Mouse (Mus musculus): ENCODE data around the gene Tns1.

Tns1 gene

DNA sequence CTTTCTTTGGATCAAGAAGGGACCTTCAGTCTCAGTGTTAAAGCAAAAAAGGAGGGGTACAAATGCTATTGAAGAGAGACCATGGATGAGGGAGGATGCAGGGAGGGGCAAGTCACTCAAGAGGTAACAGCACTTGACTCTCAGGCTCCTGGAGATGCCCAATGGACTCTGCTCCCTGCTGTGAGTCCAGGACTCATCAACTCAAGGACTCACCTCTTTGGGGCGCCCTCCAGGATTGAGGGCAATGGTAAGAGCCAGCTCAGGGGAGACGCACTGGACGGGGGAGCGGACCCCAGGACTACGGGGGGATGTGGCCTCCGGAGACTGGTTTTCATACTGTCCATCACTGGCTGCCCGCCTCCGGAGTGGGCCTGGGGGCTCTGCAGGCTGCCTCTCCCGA, 182.6 kb downstream of the Tns1 start:
- CTCF ChIA-PET = interaction anchor here in 1 of 4 experiments (0.7 kb wide), 1 partner anchor 9 kb away, joined by 3 read pairs; no protein-coding TSS in a partner anchor

DNA sequence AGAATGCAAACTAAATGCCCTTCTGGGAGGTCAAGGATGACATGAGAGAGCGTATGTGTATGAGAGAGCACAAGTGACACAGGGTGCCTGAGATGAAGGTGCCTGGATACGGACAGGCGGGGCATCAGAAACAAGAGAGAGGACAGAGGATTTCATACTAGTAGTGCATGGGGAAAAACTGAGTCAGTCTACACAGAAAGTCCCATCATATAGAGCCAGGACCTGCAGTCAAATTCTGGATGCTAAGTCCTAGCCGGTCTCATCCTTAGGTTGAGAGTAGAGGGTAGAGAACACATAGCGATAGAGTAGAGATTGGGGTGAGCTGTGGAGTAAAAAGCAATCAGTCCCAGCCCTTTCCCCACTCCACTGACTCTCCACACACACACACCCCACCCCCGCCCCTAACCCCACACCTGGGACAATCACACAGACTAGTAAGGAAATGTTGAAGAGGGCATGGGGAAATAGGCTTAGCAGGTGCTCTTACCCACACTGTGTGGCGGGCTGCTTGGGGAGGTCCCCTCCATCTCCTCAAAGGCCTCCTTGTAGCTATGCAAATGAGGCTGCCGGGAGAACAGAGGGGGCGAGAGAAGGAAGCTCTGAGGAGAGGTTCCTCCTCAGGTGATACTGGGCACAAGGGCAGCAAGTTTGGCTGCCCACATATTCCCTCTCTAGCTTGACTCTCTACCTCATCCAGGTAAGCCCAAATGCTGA, 183.6 kb downstream of the Tns1 start:
- ChIA-PET POLR2A (interaction anchor here in 1 of 4 experiments (1.0 to 1.5 kb wide), 2 partner anchors 13 to 15 kb away, joined by 3 to 4 read pairs; no protein-coding TSS in a partner anchor), CTCF (interaction anchor here in 1 of 4 experiments (0.8 kb wide), 1 partner anchor 14 kb away, joined by 7 read pairs; no protein-coding TSS in a partner anchor)

More for the DNA sequence above, 182.6 kb downstream of the Tns1 start:
- POLR2A ChIA-PET = interaction anchor here in 1 of 4 experiments (1.5 kb wide), 1 partner anchor 14 kb away, joined by 4 read pairs; no protein-coding TSS in a partner anchor

DNA sequence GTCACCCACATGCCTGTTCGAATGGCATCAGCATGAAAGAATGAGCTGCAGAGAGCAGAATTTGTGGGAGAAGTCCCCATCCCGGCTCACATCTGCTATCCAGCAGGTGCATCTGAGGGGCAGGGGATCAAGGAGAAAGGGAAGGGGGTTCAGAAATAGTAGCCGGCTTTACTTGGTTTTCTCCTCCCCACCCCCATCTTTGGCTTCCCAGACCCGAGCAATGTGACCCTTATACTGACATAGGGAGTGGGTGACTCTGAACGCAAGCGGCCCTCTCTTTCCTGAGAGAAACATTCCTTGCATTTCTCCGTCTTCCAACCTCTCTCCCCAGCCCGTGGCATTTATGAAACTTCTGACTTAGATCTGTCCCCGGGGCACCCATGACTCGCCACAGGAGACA, 185.7 kb downstream of the Tns1 start:
- POLR2A ChIA-PET = no interaction called here
- CTCF ChIA-PET = interaction anchor here in 1 of 4 experiments (0.7 kb wide), 1 partner anchor 164 kb away, joined by 3 read pairs; no protein-coding TSS in a partner anchor

GRCm38 (mm10) chr1:73937805-73938204, 186.4 kb downstream of the Tns1 start:
- CTCF ChIA-PET = no interaction called here
- POLR2A ChIA-PET = interaction anchor here in 1 of 4 experiments (1.1 kb wide), 1 partner anchor 10 kb away, joined by 4 read pairs; no protein-coding TSS in a partner anchor

DNA sequence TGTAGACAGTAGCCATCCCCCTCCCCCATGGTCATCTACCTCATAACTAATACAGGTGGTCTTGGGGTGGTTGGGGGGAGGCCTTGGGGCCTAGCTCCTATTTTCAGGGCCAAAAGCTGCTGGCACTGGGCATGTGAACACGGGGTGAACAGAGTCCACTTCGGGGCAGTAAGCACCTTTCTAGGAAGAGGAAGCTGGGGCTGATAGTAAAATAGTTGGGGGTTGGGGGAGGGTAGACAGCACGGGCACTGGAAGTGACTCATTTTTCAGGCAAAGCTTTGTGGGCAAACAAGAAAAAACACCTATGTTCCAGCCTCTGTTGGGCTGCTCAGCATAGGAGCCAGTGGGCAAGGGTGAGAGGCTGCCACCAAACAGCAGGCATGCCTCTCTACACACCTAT, 187.7 kb downstream of the Tns1 start:
- POLR2A ChIA-PET = interaction anchor here in 1 of 4 experiments (1.9 kb wide), 1 partner anchor 9 kb away, joined by 3 read pairs; no protein-coding TSS in a partner anchor
- CTCF ChIA-PET = no interaction called here

DNA sequence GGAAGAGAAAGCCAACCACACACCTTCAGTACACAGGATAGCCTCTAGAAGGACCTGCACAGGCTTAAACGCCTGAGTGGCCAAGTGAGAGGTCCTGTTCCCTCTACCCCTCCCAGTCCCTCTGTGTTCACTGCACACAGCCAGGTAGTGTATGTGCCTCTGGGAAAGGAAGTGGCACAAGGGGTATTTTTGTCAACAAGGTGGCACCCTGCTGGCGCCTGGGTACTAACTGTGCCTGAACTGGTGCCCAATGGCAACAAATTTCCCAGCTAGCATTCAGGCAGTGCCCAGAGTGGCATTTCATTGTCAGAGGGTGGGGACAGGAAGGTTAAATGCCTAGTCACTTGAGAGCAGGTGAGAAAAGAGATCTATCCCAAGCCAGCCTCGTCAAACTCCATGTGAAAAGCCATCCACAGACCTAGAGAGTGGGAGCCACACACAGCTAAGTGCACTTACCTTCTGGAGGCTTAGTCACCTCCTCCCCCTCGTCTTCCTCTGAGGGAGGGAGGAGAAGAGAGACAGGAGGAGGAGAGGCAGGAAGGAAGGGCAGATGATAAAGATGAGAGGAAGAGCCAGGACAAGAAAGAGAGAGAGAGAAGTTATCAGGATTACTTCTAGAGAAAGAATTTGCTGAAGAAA, 188.7 kb downstream of the Tns1 start:
- POLR2A ChIA-PET = interaction anchor here in 1 of 4 experiments (1.6 to 1.9 kb wide), 2 partner anchors 10 to 12 kb away, joined by 3 to 4 read pairs; no protein-coding TSS in a partner anchor
- CTCF ChIA-PET = interaction anchor here in 1 of 4 experiments (0.6 kb wide), 1 partner anchor 15 kb away, joined by 3 read pairs; no protein-coding TSS in a partner anchor

- ChIA-PET CTCF (interaction anchor here in 3 of 4 experiments (0.6 to 1.6 kb wide), 4 partner anchors 9 to 465 kb away, joined by 3 to 4 read pairs (median 3); no protein-coding TSS in a partner anchor), POLR2A (interaction anchor here in 2 of 4 experiments (0.9 to 1.6 kb wide), 4 partner anchors 15 to 178 kb away, joined by 3 to 7 read pairs (median 4); no protein-coding TSS in a partner anchor)
Observed at GRCm38 (mm10) chr1:73933146-73933490, 191.1 kb downstream of the Tns1 start.

GRCm38 (mm10) chr1:73932421-73933145, 191.7 kb downstream of the Tns1 start:
- POLR2A ChIA-PET = interaction anchor here in 3 of 4 experiments (0.5 to 2.2 kb wide), 11 partner anchors 15 to 327 kb away, joined by 3 to 7 read pairs (median 3); no protein-coding TSS in a partner anchor
- CTCF ChIA-PET = interaction anchor here in 3 of 4 experiments (0.6 to 1.6 kb wide), 11 partner anchors 9 to 607 kb away, joined by 3 to 5 read pairs (median 3); no protein-coding TSS in a partner anchor

- POLR2A ChIA-PET = interaction anchor here in 3 of 4 experiments (0.6 to 2.2 kb wide), 10 partner anchors 16 to 1125 kb away, joined by 3 to 7 read pairs (median 3); no protein-coding TSS in a partner anchor
- CTCF ChIA-PET = interaction anchor here (0.6 to 1.6 kb wide), 9 partner anchors 24 to 466 kb away, joined by 3 to 5 read pairs (median 3); no protein-coding TSS in a partner anchor
Observed at GRCm38 (mm10) chr1:73931851-73932250, 192.4 kb downstream of the Tns1 start.

DNA sequence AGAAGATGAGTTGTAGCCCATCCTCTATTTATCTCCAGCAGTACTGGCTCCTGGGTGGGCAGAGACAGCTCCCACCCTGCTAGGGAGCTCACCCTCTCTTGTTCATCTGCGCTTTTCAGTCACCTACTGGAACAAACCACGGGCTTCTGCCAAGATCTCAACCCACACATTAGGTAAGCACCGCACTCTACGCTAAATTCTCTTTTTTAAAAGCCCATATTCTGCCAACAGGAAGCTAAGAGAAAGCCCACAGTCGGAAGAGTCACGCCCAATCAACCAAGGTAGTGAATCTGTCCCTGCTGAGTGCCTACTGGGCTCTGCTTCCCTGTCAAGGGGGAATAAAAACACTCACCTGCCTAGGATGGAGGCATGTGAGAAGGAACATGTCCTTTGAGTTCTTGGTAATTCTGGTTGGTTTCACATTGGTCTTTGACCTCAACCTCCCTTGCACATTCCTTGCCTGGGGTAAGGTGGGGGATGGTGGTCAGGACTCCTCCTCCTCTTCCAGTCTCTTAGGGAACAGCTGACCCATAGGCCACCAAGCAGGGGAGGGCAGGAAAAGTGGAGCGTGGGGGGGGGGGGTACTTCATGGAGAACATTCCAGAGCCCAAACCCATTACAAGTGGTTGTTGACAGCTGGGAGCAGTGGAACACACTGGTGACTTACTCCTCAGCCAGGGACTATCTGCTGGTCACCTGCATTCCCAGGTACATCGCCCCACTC, 193.7 kb downstream of the Tns1 start:
- CTCF ChIA-PET = no interaction called here
- POLR2A ChIA-PET = interaction anchor here in 3 of 4 experiments (0.6 to 2.2 kb wide), 7 partner anchors 17 to 970 kb away, joined by 3 to 9 read pairs (median 3); no protein-coding TSS in a partner anchor

GRCm38 (mm10) chr1:73929952-73930329, 194.3 kb downstream of the Tns1 start:
- POLR2A ChIA-PET = interaction anchor here in 1 of 4 experiments (0.6 to 1.6 kb wide), 5 partner anchors 15 to 162 kb away, joined by 3 to 9 read pairs (median 4); no protein-coding TSS in a partner anchor
- CTCF ChIA-PET = interaction anchor here in 1 of 4 experiments (1.1 kb wide), 1 partner anchor 153 kb away, joined by 4 read pairs; no protein-coding TSS in a partner anchor

GRCm38 (mm10) chr1:73929211-73929951, 194.9 kb downstream of the Tns1 start:
- CTCF ChIA-PET = interaction anchor here in 2 of 4 experiments (1.1 to 1.2 kb wide), 2 partner anchors 67 to 154 kb away, joined by 4 to 5 read pairs; no protein-coding TSS in a partner anchor
- POLR2A ChIA-PET = interaction anchor here in 2 of 4 experiments (0.6 to 1.8 kb wide), 8 partner anchors 15 to 169 kb away, joined by 3 to 9 read pairs (median 4); no protein-coding TSS in a partner anchor

GRCm38 (mm10) chr1:73928385-73928784, 195.9 kb downstream of the Tns1 start:
- ChIA-PET POLR2A (interaction anchor here in 2 of 4 experiments (1.3 to 1.8 kb wide), 3 partner anchors 13 to 20 kb away, joined by 4 to 8 read pairs (median 4); no protein-coding TSS in a partner anchor), CTCF (interaction anchor here in 2 of 4 experiments (0.6 to 1.2 kb wide), 3 partner anchors 26 to 153 kb away, joined by 4 to 5 read pairs (median 4); no protein-coding TSS in a partner anchor)

DNA sequence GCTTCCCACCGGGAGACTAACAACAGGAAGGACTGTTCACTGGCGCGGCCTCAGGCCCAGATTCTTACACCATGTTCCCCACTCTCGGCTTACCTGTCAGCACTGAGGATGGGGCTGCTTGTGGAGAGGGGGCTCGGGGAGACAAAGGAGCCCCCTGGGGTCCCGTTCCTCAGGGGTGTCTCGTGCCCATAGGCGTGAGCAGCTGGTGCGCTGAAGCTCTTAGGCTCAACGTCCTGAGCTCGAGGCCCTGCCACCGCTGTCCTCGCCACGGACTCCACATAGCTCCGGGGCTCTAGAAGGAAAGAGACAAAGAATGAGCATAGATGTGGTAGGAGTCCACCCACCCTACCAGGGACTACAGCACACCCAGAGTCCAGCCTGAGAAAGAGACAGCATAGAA, 196.4 kb downstream of the Tns1 start:
- ChIA-PET POLR2A (interaction anchor here in 2 of 4 experiments (1.1 to 1.8 kb wide), 6 partner anchors 13 to 154 kb away, joined by 3 to 8 read pairs (median 4); no protein-coding TSS in a partner anchor), CTCF (interaction anchor here in 2 of 4 experiments (0.5 to 1.5 kb wide), 4 partner anchors 25 to 155 kb away, joined by 3 to 5 read pairs (median 4); no protein-coding TSS in a partner anchor)

- POLR2A ChIA-PET = interaction anchor here in 2 of 4 experiments (0.5 to 1.5 kb wide), 9 partner anchors 12 to 155 kb away, joined by 3 to 8 read pairs (median 3); no protein-coding TSS in a partner anchor
Observed at GRCm38 (mm10) chr1:73926279-73926678, 198.0 kb downstream of the Tns1 start.

More at GRCm38 (mm10) chr1:73926279-73926678, 198.0 kb downstream of the Tns1 start:
- CTCF ChIA-PET = interaction anchor here (0.6 to 2.1 kb wide), 22 partner anchors 14 to 436 kb away, joined by 3 to 10 read pairs (median 3); partner anchors contain the start of genes Catip (in 1 of the 4) and Rufy4 (in 1 of the 4)
